Mouse (Mus musculus) cortical plate, adult 2 months (tissue): ENCODE data around the gene Ahsa1.

Source experiments
- CTCF ChIP-seq: fragments of 200-500 bp; IDR thresholded peaks from 2 replicates; pipeline ENCODE4 v1.5.1; 2011; ENCODE audit warnings: mild to moderate bottlenecking, control low read depth, low read length; ENCODE audit not compliant: insufficient read depth; ENCODE audit errors: extremely low read depth
- POLR2A ChIP-seq: fragments of 200-500 bp; IDR thresholded peaks from 2 replicates; pipeline ENCODE4 v1.6.1; 2011; ENCODE audit warnings: mild to moderate bottlenecking, low read length, control low read depth; ENCODE audit not compliant: insufficient read depth; ENCODE audit errors: extremely low read depth

GRCm38 (mm10) chr12:87289100-87289499, 22.8 kb downstream of the Ahsa1 start:
- TF ChIP-seq POLR2A (no peak), CTCF (no peak)
